Mouse (Mus musculus): ENCODE measurements around the gene Hist2h2be. TPM values are rescaled to one million over a fixed set of nuclear protein-coding genes. Genes with fewer than 3 reads are reported as not detected.

The Hist2h2be gene
- total and polyA plus RNA-seq, 3 experiments, result 2.3 to 3.8 (median 2.9) TPM

DNA sequence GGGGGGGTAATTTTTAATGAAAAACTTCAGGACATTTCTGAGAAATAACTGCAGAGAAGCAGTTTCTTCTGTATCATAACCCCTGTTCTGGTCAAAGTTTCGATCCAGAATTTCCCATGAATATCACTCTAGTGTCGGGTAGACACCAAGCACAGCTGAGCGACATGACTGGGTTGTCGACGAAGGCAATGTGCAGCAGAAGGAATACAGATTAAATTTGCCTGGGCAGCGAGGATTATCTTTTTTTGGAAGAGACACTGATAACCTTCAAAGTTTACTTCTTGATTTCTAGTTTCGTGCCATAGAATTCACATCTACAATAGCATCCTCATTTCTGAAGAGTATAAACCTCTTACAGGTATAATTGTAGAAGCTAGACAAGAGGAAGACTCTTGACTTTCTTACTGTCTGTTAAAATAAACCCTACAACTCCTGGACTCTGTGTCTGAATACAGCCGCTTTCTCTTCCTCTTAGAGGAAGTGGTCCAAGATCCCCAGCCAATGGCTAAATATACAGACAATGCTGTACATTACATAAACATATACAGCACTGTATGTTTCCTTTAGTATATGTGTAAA is 45.3 kb downstream of the Hist2h2be start:
- H3K27ac ChIP-seq (ENCODE audit: insufficient read depth, low read depth), result peak overlapping the region; percentile 42; the same call in 1 of the 2 replicates
- no peaks in the 10 kb centered on the region for H3K36me3 ChIP-seq (replicated peaks in 1 of 2; ENCODE audit: control insufficient read depth in 1 of 2, insufficient read depth in 1 of 2, low read length in 1 of 2)
- DNase-seq (ENCODE audit: extremely low read depth), result no peak
- TF ChIP-seq JUND (conservative IDR thresholded peaks at IDR 0.05; ENCODE audit: low read depth, low read length) (no peak), CHD1 (IDR thresholded peaks at IDR 0.05; ENCODE audit: low read depth, low read length) (0 out of 2 replicates have a peak, but pooled peaks have one; percentile 41)
- in situ Hi-C loops (cut with MboI; ENCODE audit: low pct_ligation_motif_present, low pct_unique_long_range_greater_than_20kb, low sequenced_read_pairs) (no loop called here), dilution Hi-C loops (cut with MboI; ENCODE audit: extremely low pct_ligation_motif_present, extremely low pct_unique_long_range_greater_than_20kb, low sequenced_read_pairs) (no loop called here)
- H3K4me3 ChIP-seq (replicated peaks in 1 of 3; ENCODE audit: low read depth in 2 of 3, low read length in 2 of 3, poor library complexity in 1 of 3), result no peak overlapping the region
- H3K27me3 ChIP-seq (replicated peaks), result no peaks in the 10 kb centered on the region
- H3K4me1 ChIP-seq (ENCODE audit: control insufficient read depth in 1 of 2, insufficient read depth in 2 of 2), result peaks cover 0 to 46% of the 10 kb centered on the region in 2 experiments; a peak in 3 of 4 replicates
- no peaks in the 10 kb centered on the region for H3K9me3 ChIP-seq (replicated peaks; ENCODE audit: low read length)
- peak overlapping the region; percentile 47; the same call in 1 of the 2 replicates for H3K4me2 ChIP-seq (ENCODE audit: insufficient read depth, low read depth, poor library complexity, severe bottlenecking)
- peak overlapping the region; percentile 39; the same call in 1 of the 2 replicates for H3K9ac ChIP-seq (ENCODE audit: insufficient read depth, low read depth)
- 0 out of 2 replicates have a peak, but pooled peaks cover 10% of the 10 kb centered on the region for H3K79me2 ChIP-seq (replicated peaks; ENCODE audit: control insufficient read depth, extremely low read depth, insufficient read depth, poor library complexity, severe bottlenecking)

DNA sequence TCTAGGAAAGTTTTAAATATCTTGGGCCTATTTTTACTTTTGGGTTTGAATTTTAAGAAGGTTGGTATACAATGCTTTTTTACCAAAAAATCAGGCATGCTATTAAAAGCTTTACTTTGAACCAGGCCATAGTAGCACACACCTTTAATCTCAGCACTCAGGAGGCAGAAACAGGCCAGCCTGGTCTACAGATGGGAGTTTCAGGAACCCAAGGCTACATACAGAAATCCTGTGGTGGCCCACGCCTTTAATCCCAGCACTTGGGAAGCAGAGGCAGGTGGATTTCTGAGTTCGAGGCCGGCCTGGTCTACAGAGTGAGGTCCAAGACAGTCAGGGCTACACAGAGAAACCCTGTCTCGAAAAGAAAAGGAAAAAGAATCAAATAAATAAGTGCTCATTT is 46.6 kb downstream of the Hist2h2be start:
- H3K4me1 ChIP-seq (ENCODE audit: control insufficient read depth in 1 of 2, insufficient read depth in 2 of 2), result peaks cover 0 to 37% of the 10 kb centered on the region in 2 experiments; a peak in 3 of 4 replicates
- H3K79me2 ChIP-seq (replicated peaks; ENCODE audit: control insufficient read depth, extremely low read depth, insufficient read depth, poor library complexity, severe bottlenecking), result 0 out of 2 replicates have a peak, but pooled peaks cover 10% of the 10 kb centered on the region
- peak overlapping the region; percentile 98 for H3K9ac ChIP-seq (ENCODE audit: insufficient read depth, low read depth)
- dilution Hi-C loops (cut with MboI; ENCODE audit: extremely low pct_ligation_motif_present, extremely low pct_unique_long_range_greater_than_20kb, low sequenced_read_pairs) (no loop called here), in situ Hi-C loops (cut with MboI; ENCODE audit: low pct_ligation_motif_present, low pct_unique_long_range_greater_than_20kb, low sequenced_read_pairs) (no loop called here)
- H3K27me3 ChIP-seq (replicated peaks), result no peaks in the 10 kb centered on the region
- TF ChIP-seq JUN (IDR thresholded peaks at IDR 0.05; ENCODE audit: insufficient read depth, low read depth, low read length), result no peak
- no peak for TF ChIP-seq MXI1 (IDR thresholded peaks at IDR 0.05; ENCODE audit: low read depth, low read length)
- TF ChIP-seq USF1 (IDR thresholded peaks at IDR 0.05; ENCODE audit: low read depth, low read length), result no peak
- no peaks in the 10 kb centered on the region for H3K9me3 ChIP-seq (replicated peaks; ENCODE audit: low read length)
- H3K4me3 ChIP-seq (replicated peaks in 1 of 3; ENCODE audit: low read depth in 2 of 3, low read length in 2 of 3, poor library complexity in 1 of 3), result peak overlapping the region in 1 of 3 experiments; percentile 65
- H3K4me2 ChIP-seq (ENCODE audit: insufficient read depth, low read depth, poor library complexity, severe bottlenecking), result peak overlapping the region; percentile 83
- no peaks in the 10 kb centered on the region for H3K36me3 ChIP-seq (replicated peaks in 1 of 2; ENCODE audit: control insufficient read depth in 1 of 2, insufficient read depth in 1 of 2, low read length in 1 of 2)
- no peak for DNase-seq (ENCODE audit: extremely low read depth)
- H3K27ac ChIP-seq (ENCODE audit: insufficient read depth, low read depth), result peak overlapping the region; percentile 96

DNA sequence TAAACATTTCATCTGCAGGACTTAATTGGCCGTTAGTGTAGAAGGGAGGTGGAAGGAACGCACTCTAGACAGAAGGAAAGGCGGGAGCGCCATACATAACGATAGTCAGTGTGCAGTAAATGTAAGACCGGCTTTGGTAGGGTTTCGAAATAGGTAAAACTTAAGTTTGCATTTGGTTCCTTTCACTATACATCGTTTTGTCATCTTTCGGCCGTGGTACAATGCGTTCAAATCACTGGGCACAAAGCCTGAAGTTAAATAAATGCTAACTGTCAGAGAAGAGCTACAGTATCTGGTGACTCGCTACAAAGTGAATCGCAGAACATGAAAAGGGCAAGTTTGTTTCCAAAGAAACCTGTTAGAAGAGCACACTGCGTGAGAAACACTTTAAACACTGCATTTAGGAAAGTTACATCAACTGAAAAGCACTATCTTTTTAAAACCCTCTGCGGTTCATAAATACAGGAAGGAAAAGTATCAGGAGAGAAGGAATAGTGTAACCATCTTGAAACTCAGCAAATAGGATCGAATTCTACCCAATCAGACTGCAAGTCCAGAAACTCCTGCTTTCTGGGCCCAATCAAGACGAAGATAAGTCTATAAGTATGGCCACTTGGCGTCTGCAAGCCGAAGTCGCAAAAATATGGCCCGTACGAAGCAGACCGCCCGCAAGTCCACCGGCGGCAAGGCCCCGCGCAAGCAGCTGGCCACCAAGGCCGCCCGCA is 47.3 kb downstream of the Hist2h2be start, which contains the start of gene Hist2h3b:
Gene Hist2h3b (plus strand): TSS at position 604 of the 725 bp plus-strand sequence.
- H3K9ac ChIP-seq (ENCODE audit: insufficient read depth, low read depth), result peak within 1 kb of the TSS; percentile 98
- peak within 1 kb of the TSS; percentile 83 for H3K4me2 ChIP-seq (ENCODE audit: insufficient read depth, low read depth, poor library complexity, severe bottlenecking)
- peak within 1 kb of the TSS; percentile 49 to 69 (median 65) for H3K4me3 ChIP-seq (replicated peaks in 1 of 3; ENCODE audit: low read depth in 2 of 3, low read length in 2 of 3, poor library complexity in 1 of 3)
- H3K36me3 ChIP-seq (replicated peaks in 1 of 2; ENCODE audit: control insufficient read depth in 1 of 2, insufficient read depth in 1 of 2, low read length in 1 of 2), result no peaks in the 10 kb centered on the region
- in situ Hi-C loops (cut with MboI; ENCODE audit: low pct_ligation_motif_present, low pct_unique_long_range_greater_than_20kb, low sequenced_read_pairs) (no loop called here), dilution Hi-C loops (cut with MboI; ENCODE audit: extremely low pct_ligation_motif_present, extremely low pct_unique_long_range_greater_than_20kb, low sequenced_read_pairs) (no loop called here)
- H3K79me2 ChIP-seq (replicated peaks; ENCODE audit: control insufficient read depth, extremely low read depth, insufficient read depth, poor library complexity, severe bottlenecking), result 0 out of 2 replicates have a peak, but pooled peaks cover 10% of the 10 kb centered on the region
- peak; percentile 85 for DNase-seq (ENCODE audit: extremely low read depth)
- no peaks in the 10 kb centered on the region for H3K9me3 ChIP-seq (replicated peaks; ENCODE audit: low read length)
- peak within 1 kb of the TSS; percentile 98 for H3K27ac ChIP-seq (ENCODE audit: insufficient read depth, low read depth)
- H3K27me3 ChIP-seq (replicated peaks), result no peaks in the 10 kb centered on the region
- H3K4me1 ChIP-seq (ENCODE audit: control insufficient read depth in 1 of 2, insufficient read depth in 2 of 2), result peaks cover 0 to 37% of the 10 kb centered on the region in 2 experiments; a peak in 3 of 4 replicates
- TF ChIP-seq BHLHE40 (IDR thresholded peaks at IDR 0.05; ENCODE audit: low read depth, low read length) (no peak), MEF2A (IDR thresholded peaks at IDR 0.05; ENCODE audit: borderline replicate concordance, low read depth, low read length) (no peak), CTCF (conservative IDR thresholded peaks at IDR 0.05 in 1 of 2, IDR thresholded peaks at IDR 0.05 in 1 of 2; ENCODE audit: low read depth in 2 of 2, low read length in 2 of 2) (no peak), NELFE (IDR thresholded peaks at IDR 0.05; ENCODE audit: low read depth, low read length) (peak; percentile 95), GABPA (IDR thresholded peaks at IDR 0.05; ENCODE audit: insufficient replicate concordance, low read depth, low read length) (no peak), TCF12 (IDR thresholded peaks at IDR 0.05; ENCODE audit: low read depth, low read length) (peak; percentile 85), POLR2A (IDR thresholded peaks at IDR 0.05; ENCODE audit: low read depth, low read length) (peak; percentile 95), USF1 (IDR thresholded peaks at IDR 0.05; ENCODE audit: low read depth, low read length) (no peak), MAX (IDR thresholded peaks at IDR 0.05; ENCODE audit: low read length) (0 out of 2 replicates have a peak, but pooled peaks have one; percentile 19), MXI1 (IDR thresholded peaks at IDR 0.05; ENCODE audit: low read depth, low read length) (peak; percentile 55; the same call in 1 of the 2 replicates), MYC (IDR thresholded peaks at IDR 0.05; ENCODE audit: low read depth, low read length) (0 out of 2 replicates have a peak, but pooled peaks have one; percentile 44), MAZ (IDR thresholded peaks at IDR 0.05; ENCODE audit: low read depth, low read length) (no peak), EP300 (IDR thresholded peaks at IDR 0.05; ENCODE audit: low read length) (no peak), ZMIZ1 (IDR thresholded peaks at IDR 0.05; ENCODE audit: low read depth, low read length) (peak; percentile 91), TBP (conservative IDR thresholded peaks at IDR 0.05; ENCODE audit: low read depth, low read length) (peak; percentile 98), CHD1 (IDR thresholded peaks at IDR 0.05; ENCODE audit: low read depth, low read length) (peak; percentile 88; the same call in 1 of the 2 replicates), RAD21 (IDR thresholded peaks at IDR 0.05; ENCODE audit: low read depth, low read length) (no peak), PAX5 (IDR thresholded peaks at IDR 0.05; ENCODE audit: low read length) (no peak), USF2 (conservative IDR thresholded peaks at IDR 0.05; ENCODE audit: low read depth, low read length) (no peak), SIN3A (IDR thresholded peaks at IDR 0.05; ENCODE audit: low read length) (peak; percentile 78), ZC3H11A (IDR thresholded peaks at IDR 0.05; ENCODE audit: low read depth, low read length) (no peak)
